8 mouse cellular contexts compared by ENCODE assay signal in genomic region chr14:33319541-33320521, GRCm38 (mm10).
DNase-seq lines count a peak whose midpoint lies in the region; ATAC-seq and TF ChIP-seq lines count a peak whose summit lies in the region.

No protein-coding gene starts in this region.

- no peaks in the 10 kb centered on the region for H3K36me3 ChIP-seq in forebrain, embryonic 16.5 days (ENCODE audit: control insufficient read depth, insufficient read depth)
- no peaks in the 10 kb centered on the region for H3K36me3 ChIP-seq in lung, embryonic 14.5 days (ENCODE audit: insufficient read depth)
- no peaks in the 10 kb centered on the region for H3K36me3 ChIP-seq in thymus, adult 2 months (ENCODE audit: control insufficient read depth, insufficient read depth, low read length)

- DNase-seq in ES-CJ7 (ENCODE audit: low read depth, low spot score), result peak; percentile 86
- peak; percentile 20 for DNase-seq in c-Kit-positive CD71-positive TER-119-positive erythroid progenitor cells, embryonic 14.5 days (ENCODE audit: low spot score)
- DNase-seq in heart, postnatal 36 days, result peak; percentile 76 to 81
- peak; percentile 67 for DNase-seq in layer of hippocampus, adult 11-12 months (ENCODE audit: low spot score)
- DNase-seq in lung, embryonic 14.5 days, result peak; percentile 90
- peak; percentile 41 for DNase-seq in ovary, adult 18-20 months (ENCODE audit: low spot score)
- DNase-seq in thymus, adult 2 months, result peak; percentile 56

- no peaks in the 10 kb centered on the region for H3K9me3 ChIP-seq in forebrain, embryonic 16.5 days (ENCODE audit: control insufficient read depth, low read length)
- no peaks in the 10 kb centered on the region for H3K9me3 ChIP-seq in lung, embryonic 14.5 days (ENCODE audit: low read depth, low read length)

- H3K27ac ChIP-seq in forebrain, embryonic 16.5 days (ENCODE audit: low read length), result no peak overlapping the region
- H3K27ac ChIP-seq in lung, embryonic 14.5 days (ENCODE audit: low read depth), result peak overlapping the region; percentile 75
- H3K27ac ChIP-seq in thymus, adult 2 months (ENCODE audit: control insufficient read depth, insufficient read depth, low read length), result no peak overlapping the region

- ATAC-seq in forebrain, embryonic 16.5 days, result peak; percentile 75
- ATAC-seq in lung, embryonic 14.5 days (ENCODE audit: insufficient read depth), result peak; percentile 75

- H3K27me3 ChIP-seq in forebrain, embryonic 16.5 days (replicated peaks; ENCODE audit: control insufficient read depth, insufficient read depth, low read length), result peaks cover 16% of the 10 kb centered on the region
- H3K27me3 ChIP-seq in lung, embryonic 14.5 days (ENCODE audit: insufficient read depth, low read length), result 0 out of 2 replicates have a peak, but pooled peaks cover 4% of the 10 kb centered on the region
- peaks cover 8% of the 10 kb centered on the region; the same call in 1 of the 2 replicates for H3K27me3 ChIP-seq in thymus, adult 2 months (ENCODE audit: control insufficient read depth, insufficient read depth, low read length)

- intact Hi-C loops in heart, postnatal 36 days (cut with DNase I), result loop anchor here (2.0 to 5.0 kb wide), 2 partner anchors 51 to 212 kb away; no protein-coding TSS in a partner anchor

- peak overlapping the region; percentile 50 for H3K9ac ChIP-seq in forebrain, embryonic 16.5 days (replicated peaks; ENCODE audit: low read depth, low read length)
- peak overlapping the region; percentile 56 for H3K9ac ChIP-seq in lung, embryonic 14.5 days

- H3K4me2 ChIP-seq in forebrain, embryonic 16.5 days (ENCODE audit: low read length), result peak overlapping the region; percentile 99
- peak overlapping the region; percentile 100 for H3K4me2 ChIP-seq in lung, embryonic 14.5 days

- peak; percentile 75 for TF ChIP-seq CTCF in lung, embryonic 14.5 days (IDR thresholded peaks at IDR 0.05; ENCODE audit: low read depth)
- TF ChIP-seq CTCF in thymus, adult 2 months (IDR thresholded peaks at IDR 0.05; ENCODE audit: borderline replicate concordance, control insufficient read depth, extremely low read depth, insufficient read depth, low read length, poor library complexity), result peak; percentile 83

- under 1% methylated on average over 105 of the region's 106 CpGs for WGBS in forebrain, embryonic 16.5 days
- WGBS in lung, embryonic 14.5 days, result under 1% methylated on average over 98 of the region's 106 CpGs
- under 1% methylated on average over 106 of the region's 106 CpGs for WGBS in thymus, adult 2 months

- H3K4me3 ChIP-seq in forebrain, embryonic 16.5 days (replicated peaks; ENCODE audit: low read length), result peak overlapping the region; percentile 64
- H3K4me3 ChIP-seq in lung, embryonic 14.5 days (ENCODE audit: low read depth, low read length), result peak overlapping the region; percentile 60
- peak overlapping the region; percentile 35 for H3K4me3 ChIP-seq in thymus, adult 2 months (ENCODE audit: control insufficient read depth, insufficient read depth, low read length)

- H3K4me1 ChIP-seq in forebrain, embryonic 16.5 days (replicated peaks; ENCODE audit: control insufficient read depth, insufficient read depth, low read length), result peaks cover 18% of the 10 kb centered on the region
- peaks cover 24% of the 10 kb centered on the region for H3K4me1 ChIP-seq in lung, embryonic 14.5 days (ENCODE audit: insufficient read depth)
- peaks cover 6% of the 10 kb centered on the region; the same call in 1 of the 2 replicates for H3K4me1 ChIP-seq in thymus, adult 2 months (replicated peaks; ENCODE audit: control insufficient read depth, insufficient read depth, low read length)

- TF ChIP-seq POLR2A in thymus, adult 2 months (IDR thresholded peaks at IDR 0.05; ENCODE audit: control insufficient read depth, extremely low read depth, insufficient read depth, low read length, poor library complexity), result no peak

Comparison
In these comparisons a context has a peak if more than half of its experiments do, and no peak if none do; other contexts are left out.
1. DNase-seq: peak in every context shown above with its lines; median percentile 90 in lung, embryonic 14.5 days; 86 in ES-CJ7; 78 in heart, postnatal 36 days; 67 in layer of hippocampus, adult 11-12 months; 56 in thymus, adult 2 months; 41 in ovary, adult 18-20 months; 20 in c-Kit-positive CD71-positive TER-119-positive erythroid progenitor cells, embryonic 14.5 days.